ENCODE assay signal across 8 mouse cellular contexts in genomic region chr7:127278311-127278710, GRCm38 (mm10). TPM values are rescaled to one million over a fixed set of nuclear protein-coding genes. Genes with fewer than 3 reads are reported as not detected.
A peak's percentile ranks its signal among the peaks of the same experiment; 100 is the strongest.
DNase-seq lines count a peak whose midpoint lies in the region.

No protein-coding gene starts in this region.

- DNase-seq in gastrocnemius, postnatal 10 days, result peak; percentile 28
- DNase-seq in gastrocnemius, postnatal 25 days, result no peak
- peak; percentile 82 for DNase-seq in CD4-positive helper T cell, adult 2 months (ENCODE audit: low read depth, low spot score)
- DNase-seq in brain, adult 2 months (ENCODE audit: low read depth, low spot score), result peak; percentile 53
- peak; percentile 68 to 78 for DNase-seq in kidney, adult 8-10 months
- DNase-seq in lung, postnatal 36 days, result peak; percentile 78
- DNase-seq in thymus, postnatal 14 days, result peak; percentile 87
- no peak for DNase-seq in cerebellum, adult 8-10 months

RNA-seq across cellular contexts. Expression of gene Sephs2, which starts 4.5 kb away (rescaled TPM):
- total RNA-seq in gastrocnemius, postnatal 10 days (2021), result 10 to 100 TPM; 19.5 to 20.5 TPM
- 10 to 100 TPM; 28.6 to 30.7 TPM for total RNA-seq in gastrocnemius, postnatal 25 days (2021)

RNA-seq across cellular contexts. Expression of gene Itgal, which starts 17.7 kb away (rescaled TPM):
- total RNA-seq in gastrocnemius, postnatal 10 days (2021), result 1 to 10 TPM in 1 of 2 experiments, under 1 TPM in 1; 0.75 to 1.5 TPM
- under 1 TPM; 0.26 to 0.40 TPM for total RNA-seq in gastrocnemius, postnatal 25 days (2021)

RNA-seq across cellular contexts. Expression of gene Dctpp1, which starts 17.8 kb away (rescaled TPM):
- 10 to 100 TPM; 33.9 to 38.6 TPM for total RNA-seq in gastrocnemius, postnatal 10 days (2021)
- 10 to 100 TPM; 26.5 to 28.7 TPM for total RNA-seq in gastrocnemius, postnatal 25 days (2021)

RNA-seq across cellular contexts. Expression of gene Zfp771, which starts 34.2 kb away (rescaled TPM):
- total RNA-seq in gastrocnemius, postnatal 10 days (2021), result 10 to 100 TPM; 18.6 to 20.9 TPM
- total RNA-seq in gastrocnemius, postnatal 25 days (2021), result 10 to 100 TPM; 15.8 to 16.8 TPM

RNA-seq across cellular contexts. Expression of gene Sept1, which starts 45.4 kb away (rescaled TPM):
- 1 to 10 TPM; 6.9 to 7.5 TPM for total RNA-seq in gastrocnemius, postnatal 10 days (2021)
- total RNA-seq in gastrocnemius, postnatal 25 days (2021), result 1 to 10 TPM; 1.5 to 1.7 TPM

Comparison
In these comparisons a context has a peak if more than half of its experiments do, and no peak if none do; other contexts are left out.
1. DNase-seq: peak in gastrocnemius, postnatal 10 days (single experiment), CD4-positive helper T cell, adult 2 months (single experiment), brain, adult 2 months (single experiment), kidney, adult 8-10 months (2 of 2), lung, postnatal 36 days (single experiment) and thymus, postnatal 14 days (single experiment); none in gastrocnemius, postnatal 25 days (single experiment) and cerebellum, adult 8-10 months (single experiment).